Mouse (Mus musculus) CD8-positive naive resting alpha-beta T cell, adult 2 months (primary cell): ENCODE results near the gene Rnf151.
A peak's percentile ranks its signal among the peaks of the same experiment; 100 is the strongest.

ENCODE experiments used
- DNase-seq, 2 experiments: peaks; one replicate each; pipeline ENCODE4 v3.0.0; 2022; ENCODE audit warnings: low read depth in 2 of 2, low spot score in 2 of 2

Gene Rnf151

DNA sequence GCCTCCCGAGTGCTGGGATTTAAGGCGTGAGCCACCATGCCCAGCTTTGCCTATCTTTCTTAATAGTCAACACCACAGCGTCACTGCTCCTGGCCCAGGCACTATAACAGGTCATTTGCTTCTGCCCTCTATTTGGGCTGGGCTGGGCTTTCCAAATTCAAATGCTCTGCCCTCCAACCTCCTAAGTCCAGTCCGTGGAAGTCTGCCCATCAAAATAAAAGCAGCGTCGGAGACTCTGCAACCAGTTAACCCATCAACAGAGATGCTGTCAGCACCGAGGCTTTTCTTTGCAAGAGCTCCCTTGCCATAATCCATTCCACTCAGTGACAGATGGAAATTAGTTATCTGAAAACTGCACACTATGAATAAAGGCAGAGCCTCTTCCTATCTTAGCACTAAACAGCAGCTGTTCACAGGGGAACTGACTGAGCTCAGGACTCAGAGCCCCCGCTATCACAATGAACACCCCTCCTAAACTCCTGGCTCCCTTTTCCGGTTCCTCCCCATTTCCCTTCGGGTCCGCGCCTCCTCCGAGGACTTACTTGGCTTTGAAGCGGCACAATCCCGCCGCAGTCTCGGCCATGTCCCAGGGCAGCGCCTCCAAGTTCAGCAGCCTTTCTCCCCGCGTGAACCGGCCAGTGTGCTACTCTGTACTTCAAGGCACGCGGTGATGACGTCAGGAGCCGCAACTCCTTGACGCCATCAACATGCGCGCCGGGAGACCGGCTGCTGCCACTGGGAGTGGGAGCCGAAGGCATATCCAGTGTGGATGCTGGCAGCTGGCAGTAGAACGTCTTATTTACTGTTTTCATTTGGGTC is 10.7 kb downstream of the Rnf151 start, which contains the start of gene Tbl3:
Tbl3 (minus strand) TSS at position 679 of the 819 bp plus-strand sequence.
- peak; percentile 85 to 90 for DNase-seq

DNA sequence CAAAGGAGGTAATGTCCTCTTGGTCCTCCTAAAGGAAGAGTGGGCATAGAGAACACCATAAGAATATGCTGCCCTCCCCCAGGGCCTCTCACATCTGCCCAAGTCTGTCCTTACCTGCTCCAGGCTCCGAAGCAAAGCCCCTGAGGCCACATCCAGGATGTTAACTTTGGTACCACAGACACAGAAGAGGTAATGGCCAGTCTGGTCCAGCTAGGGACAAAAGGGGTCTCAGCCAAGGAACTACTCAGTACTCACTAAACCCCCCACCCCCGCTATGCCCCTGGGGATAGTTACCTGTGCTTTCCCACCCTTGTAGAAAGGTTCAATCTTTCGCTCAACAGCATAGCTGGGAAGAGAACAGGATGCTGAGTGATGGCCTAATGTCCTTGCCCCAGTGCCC is 12.0 kb downstream of the Rnf151 start:
- DNase-seq: no peak

- no peak for DNase-seq
Measured at GRCm38 (mm10) chr17:24701251-24701650, 16.6 kb downstream of the Rnf151 start.

DNA sequence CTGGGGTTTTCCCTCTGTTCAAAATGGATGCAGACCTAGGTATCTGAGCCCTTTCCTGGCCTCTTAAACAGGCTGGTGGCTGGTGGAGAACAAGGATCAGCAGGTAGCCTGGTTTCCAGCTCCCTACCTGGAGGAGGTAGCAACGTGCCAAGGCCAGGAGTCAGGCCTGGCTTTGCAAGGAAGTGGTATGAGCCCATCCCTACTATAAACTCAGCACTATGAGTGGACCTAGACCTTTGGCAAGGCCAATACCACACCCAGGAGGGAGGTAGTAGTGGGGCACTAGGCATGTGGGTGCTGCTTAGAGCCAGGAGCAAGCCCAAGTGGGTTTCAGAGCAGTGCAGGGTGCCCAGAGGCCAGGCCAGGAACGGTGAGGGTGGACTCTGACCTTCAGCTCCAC is 18.4 kb downstream of the Rnf151 start:
- DNase-seq: no peak

- DNase-seq: no peak
Measured at GRCm38 (mm10) chr17:24698715-24699114, 19.1 kb downstream of the Rnf151 start.

DNA sequence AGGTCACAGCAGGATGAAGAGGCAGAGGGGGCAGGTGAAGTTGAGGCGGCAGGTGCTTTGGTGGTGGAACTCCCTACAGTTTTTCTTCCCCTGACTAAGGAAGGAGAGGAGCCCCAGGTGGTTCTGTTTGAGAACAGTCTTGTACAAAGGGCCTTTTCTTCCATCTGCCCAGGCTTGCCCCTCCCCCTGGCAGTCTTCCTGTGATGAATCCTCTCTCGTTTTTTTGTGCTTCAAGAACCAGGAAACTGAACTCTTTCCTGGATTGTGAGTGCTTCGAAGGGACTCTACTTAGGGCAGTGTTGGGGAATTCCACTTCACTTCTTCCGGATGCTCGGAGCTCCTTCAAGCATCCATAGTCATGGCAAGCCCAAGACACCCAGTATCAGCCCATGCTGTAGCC is 19.9 kb downstream of the Rnf151 start:
- no peak for DNase-seq

- peak; percentile 51 to 57 for DNase-seq
Measured at GRCm38 (mm10) chr17:24696011-24696697, 21.7 kb downstream of the Rnf151 start, which contains the start of the genes Gfer and Noxo1. Gene Gfer (minus strand): TSS chr17:24696156. Gene Noxo1 (plus strand): TSS chr17:24696234.

GRCm38 (mm10) chr17:24695326-24696010 is 22.4 kb downstream of the Rnf151 start:
- no peak for DNase-seq

GRCm38 (mm10) chr17:24692385-24692784 is 25.5 kb downstream of the Rnf151 start:
- no peak for DNase-seq

GRCm38 (mm10) chr17:24689251-24690081 is 28.4 kb downstream of the Rnf151 start, which contains the start of gene Syngr3:
Gene Syngr3 (minus strand): TSS chr17:24689955.
- DNase-seq: no peak

DNA sequence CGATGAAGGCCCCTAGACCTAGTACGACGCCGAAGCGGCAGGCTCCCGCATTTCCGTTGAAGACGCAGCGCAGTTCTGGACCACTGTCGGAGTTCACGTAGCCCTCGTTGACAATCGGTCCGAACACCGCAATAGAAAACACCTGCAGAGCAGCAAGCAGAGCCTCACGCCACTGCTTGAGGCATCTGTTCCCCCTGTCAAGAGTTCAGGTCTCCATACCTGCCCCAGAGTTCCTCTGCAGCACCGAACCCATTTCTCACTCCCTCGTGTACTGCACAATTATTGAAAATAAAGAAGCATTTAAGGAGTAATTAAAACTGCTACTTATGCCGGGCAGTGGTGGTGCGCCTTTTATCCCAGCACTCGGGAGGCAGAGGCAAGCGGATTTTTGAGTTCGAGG is 30.3 kb downstream of the Rnf151 start:
- no peak for DNase-seq

DNA sequence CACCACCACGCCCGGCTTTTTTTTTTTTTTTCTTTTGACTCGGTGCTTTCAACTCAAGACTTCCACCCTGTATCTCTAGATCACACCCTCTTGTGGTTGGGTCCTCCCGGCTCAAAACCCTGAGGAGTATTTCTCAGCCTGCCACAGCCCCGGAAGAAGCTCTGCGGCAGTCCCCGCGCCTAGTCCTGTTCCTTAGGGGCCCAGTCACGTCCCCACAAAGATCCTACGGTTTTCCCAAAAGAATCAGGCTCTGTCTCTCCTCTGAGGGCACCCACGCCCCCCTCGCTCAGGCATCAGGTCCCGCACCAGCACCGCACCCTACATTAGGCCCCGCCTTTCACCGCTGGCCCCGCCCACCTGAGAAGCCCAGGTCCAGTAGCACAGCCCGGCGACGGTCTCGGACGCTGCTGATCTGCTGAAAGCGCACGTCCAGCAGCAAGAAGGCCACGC is 30.7 kb downstream of the Rnf151 start:
- peak in 1 of 2 experiments; percentile 39 for DNase-seq

DNA sequence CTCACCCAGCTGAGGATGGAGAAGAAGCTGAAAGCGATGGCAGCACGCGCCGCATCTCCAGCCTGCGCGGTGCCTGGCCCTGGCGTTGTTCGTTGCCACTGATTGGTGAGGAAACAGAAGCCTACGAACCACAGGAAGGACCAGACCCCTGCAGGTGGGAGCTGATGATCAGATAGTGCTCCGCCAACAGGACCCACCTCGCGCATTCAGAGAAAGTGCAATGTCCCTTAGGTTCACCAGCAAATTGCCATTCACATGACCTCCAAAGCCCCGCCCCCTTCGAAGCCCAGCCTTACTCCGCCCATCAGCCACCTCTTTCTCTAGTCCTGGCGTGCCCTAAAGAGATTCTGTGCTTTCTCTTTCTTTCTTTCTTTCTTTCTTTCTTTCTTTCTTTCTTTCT is 31.3 kb downstream of the Rnf151 start:
- DNase-seq: peak in 1 of 2 experiments; percentile 40

GRCm38 (mm10) chr17:24677500-24678080 is 40.3 kb downstream of the Rnf151 start:
- DNase-seq: no peak

GRCm38 (mm10) chr17:24676877-24677276 is 41.0 kb downstream of the Rnf151 start:
- no peak for DNase-seq

DNA sequence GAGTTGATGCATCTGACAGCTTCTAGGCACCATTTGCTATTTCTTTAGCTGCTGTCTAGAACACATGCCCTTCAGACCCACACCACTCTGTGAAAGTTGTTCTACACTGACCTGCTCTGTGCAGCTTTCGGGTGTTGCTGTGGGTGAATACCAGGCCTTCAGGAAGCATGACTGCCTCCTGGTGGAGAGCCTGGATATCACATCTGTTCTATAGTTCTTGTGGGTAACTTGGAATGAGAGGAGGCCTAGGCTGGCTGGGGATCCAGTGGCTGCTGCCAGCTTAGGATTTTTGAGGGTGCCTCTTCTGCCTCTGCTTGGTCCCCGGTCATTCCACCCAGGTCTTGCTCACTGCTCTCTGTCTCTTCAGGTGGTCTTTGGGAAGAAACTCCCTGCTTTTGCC is 41.7 kb downstream of the Rnf151 start:
- peak; percentile 60 to 78 for DNase-seq

DNA sequence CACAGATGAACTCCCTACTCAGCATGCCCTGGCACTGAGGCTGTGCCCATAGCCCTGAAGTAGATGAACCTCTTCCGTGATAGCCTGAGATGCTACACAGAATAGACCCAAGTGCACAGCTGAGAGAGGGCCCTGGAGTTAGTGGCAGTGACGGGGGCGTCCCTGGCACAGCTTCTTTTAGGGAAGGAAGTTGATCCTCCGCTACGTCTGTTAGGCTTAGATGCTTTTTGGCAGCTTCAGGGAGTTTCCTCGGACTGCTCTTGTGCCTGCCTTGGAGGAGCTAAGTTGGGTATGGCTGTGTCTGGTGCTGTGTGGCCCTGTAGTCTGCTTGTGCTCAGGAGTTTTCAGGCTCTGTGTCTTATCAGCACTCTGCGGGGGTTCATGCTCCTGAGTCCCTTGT is 43.6 kb downstream of the Rnf151 start:
- DNase-seq: no peak

- DNase-seq: no peak
Measured at GRCm38 (mm10) chr17:24672141-24672540, 45.7 kb downstream of the Rnf151 start.

DNA sequence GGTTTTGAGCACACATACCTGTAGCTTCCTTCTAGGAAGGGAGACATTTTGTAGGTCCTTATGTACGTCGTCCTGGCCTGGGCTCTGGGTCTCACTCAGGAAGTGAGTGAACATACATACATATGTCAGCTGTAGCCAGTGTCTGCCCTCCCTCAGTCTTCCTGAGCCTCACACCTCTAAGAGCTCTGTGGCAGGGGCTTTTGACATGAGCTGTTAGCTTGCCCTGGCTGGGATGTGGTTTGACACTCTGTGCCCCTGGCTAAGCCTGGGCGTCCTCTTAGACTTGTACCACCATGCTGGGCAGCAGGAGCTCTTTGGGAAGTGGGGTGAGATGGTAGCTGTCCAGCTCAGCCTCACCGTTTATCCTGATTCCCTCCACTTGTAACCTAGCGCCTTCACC is 46.5 kb downstream of the Rnf151 start:
- no peak for DNase-seq

GRCm38 (mm10) chr17:24670246-24670844 is 47.5 kb downstream of the Rnf151 start:
- no peak for DNase-seq
